Mouse (Mus musculus) small intestine, adult 2 months (tissue): ENCODE data around the gene C330007P06Rik.
A peak's percentile ranks its signal among the peaks of the same experiment; 100 is the strongest.

ENCODE experiments used
- CTCF ChIP-seq: fragments of 200-500 bp; IDR thresholded peaks from 2 replicates; pipeline ENCODE4 v1.5.1; 2012; ENCODE audit warnings: low read depth, mild to moderate bottlenecking, control low read depth, inconsistent platforms, low read length, moderate library complexity, mixed read lengths; ENCODE audit not compliant: insufficient replicate concordance, insufficient read length; ENCODE audit errors: extremely low read depth
- POLR2A ChIP-seq: fragments of 200-500 bp; IDR thresholded peaks from 2 replicates; pipeline ENCODE4 v1.6.1; 2012; ENCODE audit warnings: low read depth, mild to moderate bottlenecking, control low read depth, inconsistent platforms, low read length, moderate library complexity

GRCm38 (mm10) chrX:36911343-36911742 lies 37.4 kb upstream of the C330007P06Rik start:
- TF ChIP-seq POLR2A (no peak), CTCF (peak; percentile 9; the same call in 1 of the 2 replicates)
